Mouse (Mus musculus) liver, embryonic 13.5 days (tissue): Measurements from ENCODE around the gene Dnajb2. TPM values are rescaled to one million over a fixed set of nuclear protein-coding genes. Genes with fewer than 3 reads are reported as not detected.

ENCODE experiments used
- ATAC-seq: fragments of 200-750 bp; cut with Nextera tagmentation; 2 replicates; pipeline ENCODE4 v1.8.0; 2017; ENCODE audit warnings: low read depth, mild to moderate bottlenecking, moderate number of reproducible peaks, moderate library complexity
- DNase-seq: peaks from one replicate; pipeline ENCODE4 v3.0.0; 2022
- H3K27ac ChIP-seq: fragments of 300-500 bp; sonication (generic); 2 replicates; pipeline ENCODE4 v1.5.1; 2015; ENCODE audit warnings: moderate library complexity, mild to moderate bottlenecking, inconsistent platforms
- H3K27me3 ChIP-seq: fragments of 300-500 bp; sonication (generic); 2 replicates; pipeline ENCODE4 v1.6.1; 2015; ENCODE audit warnings: mild to moderate bottlenecking, inconsistent platforms
- H3K36me3 ChIP-seq: fragments of 300-500 bp; sonication (generic); 2 replicates; pipeline ENCODE4 v1.6.1; 2015; ENCODE audit warnings: mild to moderate bottlenecking, inconsistent platforms
- H3K4me1 ChIP-seq: fragments of 300-500 bp; sonication (generic); replicated peaks from 2 replicates; pipeline ENCODE4 v1.6.1; 2015; ENCODE audit warnings: inconsistent platforms
- H3K4me2 ChIP-seq: fragments of 300-500 bp; sonication (generic); 2 replicates; pipeline ENCODE4 v1.6.1; 2015; ENCODE audit warnings: inconsistent platforms, mild to moderate bottlenecking, moderate library complexity
- H3K4me3 ChIP-seq: fragments of 300-500 bp; sonication (generic); replicated peaks from 2 replicates; pipeline ENCODE4 v1.5.1; 2015; ENCODE audit warnings: mild to moderate bottlenecking, inconsistent platforms
- H3K9ac ChIP-seq: fragments of 300-500 bp; sonication (generic); 2 replicates; pipeline ENCODE4 v1.6.1; 2015; ENCODE audit warnings: mild to moderate bottlenecking, inconsistent platforms
- H3K9me3 ChIP-seq: fragments of 300-500 bp; sonication (generic); replicated peaks from 2 replicates; pipeline ENCODE4 v1.6.1; 2016; ENCODE audit warnings: inconsistent platforms
- WGBS: fragments of 180-500 bp; shearing (Covaris S2); methylation state at CpG from one replicate; pipeline ENCODE4 v1.1.7; 2015; ENCODE audit not compliant: insufficient replicate concordance; 5-methylcytosine and 5-hydroxymethylcytosine counted together
- polyA plus RNA-seq: library from polyadenylated mRNA; unstranded; fragments of >200 nt; fragmentation: Nextera tagmentation; extraction: Ambion mirVana; gene quantifications from 2 replicates; pipeline ENCODE4 v1.2.1, GENCODE M21; 2015

The Dnajb2 gene
- polyA plus RNA-seq, 1 experiment from 2014 or later, result 31.2 TPM

GRCm38 (mm10) chr1:75211141-75211708 lies 25.0 kb upstream of the Dnajb2 start:
- H3K9me3 ChIP-seq, result no peaks in the 10 kb centered on the region
- H3K4me1 ChIP-seq, result peaks cover 81% of the 10 kb centered on the region
- peak overlapping the region; percentile 91 for H3K4me3 ChIP-seq
- H3K27ac ChIP-seq, result peak overlapping the region; percentile 96
- peak overlapping the region; percentile 99 for H3K4me2 ChIP-seq
- no peaks in the 10 kb centered on the region for H3K27me3 ChIP-seq
- H3K36me3 ChIP-seq, result peaks cover 45% of the 10 kb centered on the region
- peak overlapping the region; percentile 96 for H3K9ac ChIP-seq
- no peak for ATAC-seq
- no peak for DNase-seq
- 5% methylated on average over 17 of the region's 17 CpGs for WGBS

- ATAC-seq (no peak), DNase-seq (no peak)
- H3K36me3 ChIP-seq, result peaks cover 56% of the 10 kb centered on the region
- H3K27ac ChIP-seq, result peak overlapping the region; percentile 96
- H3K4me3 ChIP-seq, result peak overlapping the region; percentile 91
- H3K9ac ChIP-seq, result peak overlapping the region; percentile 96
- peak overlapping the region; percentile 99 for H3K4me2 ChIP-seq
- no peaks in the 10 kb centered on the region for H3K27me3 ChIP-seq
- 61% methylated on average over 4 of the region's 4 CpGs for WGBS
- H3K4me1 ChIP-seq, result peaks cover 91% of the 10 kb centered on the region
- H3K9me3 ChIP-seq, result no peaks in the 10 kb centered on the region
Observed at GRCm38 (mm10) chr1:75212542-75212941, 23.7 kb upstream of the Dnajb2 start.

- no peaks in the 10 kb centered on the region for H3K9me3 ChIP-seq
- 12% methylated on average over 7 of the region's 7 CpGs for WGBS
- H3K9ac ChIP-seq, result peak overlapping the region; percentile 96
- peaks cover 90% of the 10 kb centered on the region for H3K4me1 ChIP-seq
- H3K4me3 ChIP-seq, result peak overlapping the region; percentile 91
- ATAC-seq (peak; percentile 11; the same call in 1 of the 2 replicates), DNase-seq (peak; percentile 41)
- H3K4me2 ChIP-seq, result peak overlapping the region; percentile 99
- no peaks in the 10 kb centered on the region for H3K27me3 ChIP-seq
- H3K36me3 ChIP-seq, result peaks cover 56% of the 10 kb centered on the region
- H3K27ac ChIP-seq, result peak overlapping the region; percentile 96
Observed at GRCm38 (mm10) chr1:75213096-75213495, 23.1 kb upstream of the Dnajb2 start.

- DNase-seq (no peak), ATAC-seq (no peak)
- WGBS, result 79% methylated on average over 2 of the region's 2 CpGs
- Histone ChIP-seq H3K27ac (peak overlapping the region; percentile 96), H3K27me3 (peaks cover 1% of the 10 kb centered on the region), H3K4me1 (peaks cover 79% of the 10 kb centered on the region), H3K4me3 (peak overlapping the region; percentile 91), H3K36me3 (peaks cover 56% of the 10 kb centered on the region), H3K9ac (peak overlapping the region; percentile 96), H3K4me2 (peak overlapping the region; percentile 99), H3K9me3 (no peaks in the 10 kb centered on the region)
Observed at GRCm38 (mm10) chr1:75214442-75214841, 21.8 kb upstream of the Dnajb2 start.

GRCm38 (mm10) chr1:75214886-75215285 lies 21.3 kb upstream of the Dnajb2 start:
- DNase-seq, result no peak
- Histone ChIP-seq H3K9me3 (no peaks in the 10 kb centered on the region), H3K4me1 (peaks cover 79% of the 10 kb centered on the region), H3K4me2 (peak overlapping the region; percentile 99), H3K27me3 (peaks cover 6% of the 10 kb centered on the region), H3K27ac (peak overlapping the region; percentile 96), H3K36me3 (peaks cover 56% of the 10 kb centered on the region), H3K9ac (peak overlapping the region; percentile 96), H3K4me3 (peak overlapping the region; percentile 91)
- WGBS, result 50% methylated on average over 5 of the region's 5 CpGs
- no peak for ATAC-seq

- WGBS, result 86% methylated on average over 9 of the region's 9 CpGs
- H3K27ac ChIP-seq, result peak overlapping the region; percentile 96
- H3K9me3 ChIP-seq, result no peaks in the 10 kb centered on the region
- DNase-seq, result no peak
- H3K36me3 ChIP-seq, result peaks cover 56% of the 10 kb centered on the region
- peak overlapping the region; percentile 96 for H3K9ac ChIP-seq
- H3K4me1 ChIP-seq, result peaks cover 77% of the 10 kb centered on the region
- H3K27me3 ChIP-seq, result peaks cover 15% of the 10 kb centered on the region
- peak overlapping the region; percentile 91 for H3K4me3 ChIP-seq
- no peak for ATAC-seq
- H3K4me2 ChIP-seq, result peak overlapping the region; percentile 99
Observed at GRCm38 (mm10) chr1:75215785-75216184, 20.4 kb upstream of the Dnajb2 start.

GRCm38 (mm10) chr1:75216797-75217585 lies 19.2 kb upstream of the Dnajb2 start:
- H3K4me2 ChIP-seq, result peak overlapping the region; percentile 99
- DNase-seq (peak; percentile 71), ATAC-seq (peak; percentile 58)
- H3K4me1 ChIP-seq, result peaks cover 67% of the 10 kb centered on the region
- peak overlapping the region; percentile 96 for H3K9ac ChIP-seq
- peaks cover 52% of the 10 kb centered on the region for H3K36me3 ChIP-seq
- peak overlapping the region; percentile 96 for H3K27ac ChIP-seq
- H3K27me3 ChIP-seq, result peaks cover 24% of the 10 kb centered on the region
- WGBS, result 40% methylated on average over 13 of the region's 13 CpGs
- no peaks in the 10 kb centered on the region for H3K9me3 ChIP-seq
- H3K4me3 ChIP-seq, result peak overlapping the region; percentile 91

- Histone ChIP-seq H3K9me3 (no peaks in the 10 kb centered on the region), H3K9ac (peak overlapping the region; percentile 96), H3K36me3 (peaks cover 44% of the 10 kb centered on the region), H3K4me2 (peak overlapping the region; percentile 99), H3K4me1 (peaks cover 59% of the 10 kb centered on the region), H3K27me3 (peaks cover 27% of the 10 kb centered on the region), H3K27ac (peak overlapping the region; percentile 96), H3K4me3 (peak overlapping the region; percentile 91)
- DNase-seq (no peak), ATAC-seq (peak; percentile 2)
- WGBS, result 2% methylated on average over 6 of the region's 6 CpGs
Observed at GRCm38 (mm10) chr1:75217893-75218226, 18.3 kb upstream of the Dnajb2 start.

- under 1% methylated on average over 38 of the region's 38 CpGs for WGBS
- peaks cover 55% of the 10 kb centered on the region for H3K4me1 ChIP-seq
- H3K27ac ChIP-seq, result peak overlapping the region; percentile 96
- peaks cover 39% of the 10 kb centered on the region for H3K36me3 ChIP-seq
- no peaks in the 10 kb centered on the region for H3K9me3 ChIP-seq
- H3K4me3 ChIP-seq, result peak overlapping the region; percentile 91
- ATAC-seq, result peak; percentile 56
- peak overlapping the region; percentile 99 for H3K4me2 ChIP-seq
- H3K9ac ChIP-seq, result peak overlapping the region; percentile 96
- peaks cover 27% of the 10 kb centered on the region for H3K27me3 ChIP-seq
- peak; percentile 71 for DNase-seq
Observed at GRCm38 (mm10) chr1:75218227-75219001, 17.8 kb upstream of the Dnajb2 start.

GRCm38 (mm10) chr1:75219078-75219477 lies 17.1 kb upstream of the Dnajb2 start:
- DNase-seq (peak; percentile 95), ATAC-seq (peak; percentile 85)
- WGBS, result under 1% methylated on average over 24 of the region's 24 CpGs
- peak overlapping the region; percentile 96 for H3K27ac ChIP-seq
- H3K4me3 ChIP-seq, result peak overlapping the region; percentile 91
- peaks cover 52% of the 10 kb centered on the region for H3K4me1 ChIP-seq
- H3K36me3 ChIP-seq, result peaks cover 32% of the 10 kb centered on the region
- H3K9ac ChIP-seq, result peak overlapping the region; percentile 96
- H3K27me3 ChIP-seq, result peaks cover 27% of the 10 kb centered on the region
- no peaks in the 10 kb centered on the region for H3K9me3 ChIP-seq
- peak overlapping the region; percentile 99 for H3K4me2 ChIP-seq

GRCm38 (mm10) chr1:75219531-75219930 lies 16.7 kb upstream of the Dnajb2 start, which contains the start of gene Tuba4a:
Tuba4a (minus strand) TSS chr1:75219865.
- DNase-seq (no peak), ATAC-seq (peak; percentile 17)
- H3K4me1 ChIP-seq, result peaks cover 51% of the 10 kb centered on the region
- H3K4me3 ChIP-seq, result peak within 1 kb of the TSS; percentile 91
- peak within 1 kb of the TSS; percentile 99 for H3K4me2 ChIP-seq
- H3K27ac ChIP-seq, result peak within 1 kb of the TSS; percentile 96
- H3K36me3 ChIP-seq, result peaks cover 28% of the 10 kb centered on the region
- H3K9me3 ChIP-seq, result no peaks in the 10 kb centered on the region
- peaks cover 27% of the 10 kb centered on the region for H3K27me3 ChIP-seq
- H3K9ac ChIP-seq, result peak within 1 kb of the TSS; percentile 96
- WGBS, result 3% methylated on average over 34 of the region's 34 CpGs
